Mouse (Mus musculus) left cerebral cortex, adult 2 months (tissue): ENCODE measurements around the gene Fastkd3. TPM values are rescaled to one million over a fixed set of nuclear protein-coding genes. Genes with fewer than 3 reads are reported as not detected.

Source experiments
- DNase-seq, 2 experiments: peaks; one replicate each; pipeline ENCODE4 v3.0.0; 2021 to 2022; ENCODE audit warnings: low spot score in 2 of 2, mixed read lengths in 1 of 2; ENCODE audit errors: extremely low spot score in 1 of 2
- H3K27ac ChIP-seq: fragments of 200-600 bp; 2 replicates; pipeline ENCODE4 v1.8.1; 2022
- H3K4me3 ChIP-seq: fragments of 200-600 bp; 2 replicates; pipeline ENCODE4 v1.8.1; 2022
- CTCF ChIP-seq: fragments of 200-600 bp; IDR thresholded peaks from 2 replicates; pipeline ENCODE4 v1.8.1; 2022; ENCODE audit warnings: antibody characterized with exemption, mild to moderate bottlenecking, moderate library complexity
- intact Hi-C: fragments of 180-260 bp; cut with DNase I; formaldehyde crosslinking; loops from one replicate; pipeline ENCODE4 v1.15.1; 2025
- total RNA-seq, 2 experiments: library from RNA; stranded (reverse); gene quantifications; 2 replicates each; pipeline ENCODE4 v1.2.3; 2021

The Fastkd3 gene
- total RNA-seq, 2 experiments from 2014 or later: 14.9 to 18.9 TPM

DNA sequence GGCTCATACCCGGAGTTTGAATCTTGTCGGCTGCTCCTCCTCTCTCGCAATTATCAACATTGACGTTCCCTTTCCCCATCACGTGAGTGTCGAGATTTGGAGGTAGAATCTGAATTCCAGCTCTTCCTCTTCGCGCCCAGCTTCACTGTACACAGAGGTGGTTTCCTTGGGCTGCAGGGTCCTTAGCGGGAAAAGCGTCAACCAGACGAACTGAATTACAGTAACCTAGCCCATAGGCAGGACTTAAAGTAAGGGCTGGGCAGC, 415 bp downstream of the Fastkd3 start:
- Histone ChIP-seq H3K27ac (peak overlapping the region; percentile 86), H3K4me3 (peak overlapping the region; percentile 77)
- intact Hi-C loops: no loop called here
- DNase-seq: no peak
- TF ChIP-seq CTCF: no peak

- no peak for TF ChIP-seq CTCF
- Histone ChIP-seq H3K4me3 (no peak overlapping the region), H3K27ac (no peak overlapping the region)
- intact Hi-C loops: no loop called here
- no peak for DNase-seq
These were observed 1.9 kb downstream of the Fastkd3 start for GRCm38 (mm10) chr13:68583961-68584360.

DNA sequence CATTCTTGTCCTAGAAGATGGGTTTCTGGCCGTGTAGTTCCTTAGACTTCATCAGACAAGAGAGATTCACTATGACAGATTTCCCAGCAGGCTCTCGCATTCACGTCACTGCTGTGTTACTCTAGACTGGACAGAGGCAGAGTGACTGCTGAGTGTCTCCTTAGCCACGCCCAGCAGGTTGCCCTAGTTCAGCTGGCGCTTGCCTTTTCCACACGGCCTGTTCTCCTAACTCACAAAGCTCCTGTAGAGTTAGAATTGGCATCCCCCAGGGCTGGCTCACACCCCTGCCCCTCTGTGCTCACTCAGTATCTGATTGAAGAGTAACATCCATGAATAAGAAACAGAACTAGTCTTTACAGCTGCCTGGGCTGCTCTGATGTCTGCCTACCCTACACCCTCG, 3.4 kb downstream of the Fastkd3 start:
- intact Hi-C loops: no loop called here
- Histone ChIP-seq H3K27ac (no peak overlapping the region), H3K4me3 (no peak overlapping the region)
- TF ChIP-seq CTCF: no peak
- DNase-seq: no peak

GRCm38 (mm10) chr13:68588352-68588751, 6.3 kb downstream of the Fastkd3 start:
- intact Hi-C loops: no loop called here

DNA sequence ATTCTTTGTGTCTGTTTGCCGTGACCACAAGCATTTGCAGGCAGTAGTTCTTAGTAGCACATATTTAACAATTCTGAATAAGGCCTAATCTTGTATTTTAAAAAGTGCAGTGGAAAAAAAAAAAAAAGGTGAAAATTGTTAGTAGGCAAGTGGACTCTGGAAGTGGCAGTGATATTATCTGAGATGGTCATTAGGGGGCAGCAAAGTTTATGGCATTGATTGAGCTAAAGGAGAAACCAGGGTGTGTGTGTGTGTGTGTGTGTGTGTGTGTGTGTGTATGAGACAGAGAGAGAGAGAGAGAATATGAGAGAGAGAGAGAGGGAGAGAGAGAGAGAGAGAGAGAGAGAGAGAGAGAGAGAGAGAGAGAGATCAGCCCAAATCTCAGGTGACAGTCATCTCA, 11.8 kb downstream of the Fastkd3 start:
- TF ChIP-seq CTCF: peak; percentile 34
- H3K4me3 ChIP-seq: no peak overlapping the region
- no peak overlapping the region for H3K27ac ChIP-seq
- no peak for DNase-seq
- intact Hi-C loops: loop anchor here (10.0 kb wide), 1 partner anchor 1011 kb away; no protein-coding TSS in a partner anchor

More at GRCm38 (mm10) chr13:68588352-68588751, 6.3 kb downstream of the Fastkd3 start:
- TF ChIP-seq CTCF: no peak
- no peak for DNase-seq
- Histone ChIP-seq H3K4me3 (no peak overlapping the region), H3K27ac (no peak overlapping the region)

- peak within 1 kb of the TSS; percentile 75 for H3K27ac ChIP-seq
- TF ChIP-seq CTCF: no peak
- peak within 1 kb of the TSS; percentile 56 for H3K4me3 ChIP-seq
- intact Hi-C loops: loop anchor here (10.0 kb wide), 1 partner anchor 1008 kb away; no protein-coding TSS in a partner anchor
- peak; percentile 48 to 57 for DNase-seq
These were observed 15.2 kb downstream of the Fastkd3 start, which contains the start of gene 1700001L19Rik for GRCm38 (mm10) chr13:68597199-68597598. 1700001L19Rik (plus strand) TSS chr13:68597421.

- H3K27ac ChIP-seq: peak overlapping the region; percentile 75
- TF ChIP-seq CTCF: no peak
- intact Hi-C loops: loop anchor here (10.0 kb wide), 1 partner anchor 1007 kb away; no protein-coding TSS in a partner anchor
These were observed 15.6 kb downstream of the Fastkd3 start for GRCm38 (mm10) chr13:68597667-68598066.

DNA sequence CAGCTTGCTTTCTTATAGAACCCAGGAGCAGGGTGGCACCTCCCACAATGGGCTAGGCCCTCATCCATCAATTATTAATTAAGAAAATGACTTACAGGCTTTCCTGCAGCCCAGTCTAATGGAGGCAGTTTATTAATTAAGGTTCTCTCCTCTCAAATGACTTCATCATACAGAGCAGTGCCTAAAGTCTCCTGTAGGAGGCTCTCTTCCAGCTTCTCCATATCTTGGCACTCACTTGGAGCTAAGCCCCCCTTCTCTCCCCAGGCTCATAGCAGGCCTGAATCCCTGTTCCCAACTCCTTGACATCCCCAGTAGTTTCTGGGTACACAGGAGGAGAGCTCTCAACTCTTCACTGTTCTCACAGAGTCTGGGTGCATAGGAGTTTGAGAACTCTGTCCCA, 16.9 kb downstream of the Fastkd3 start:
- DNase-seq: no peak
- peak; percentile 45 for TF ChIP-seq CTCF
- intact Hi-C loops: loop anchor here (10.0 kb wide), 1 partner anchor 1006 kb away; no protein-coding TSS in a partner anchor
- Histone ChIP-seq H3K27ac (no peak overlapping the region), H3K4me3 (no peak overlapping the region)

More at GRCm38 (mm10) chr13:68597667-68598066, 15.6 kb downstream of the Fastkd3 start:
- peak overlapping the region; percentile 56 for H3K4me3 ChIP-seq
- DNase-seq: peak in 1 of 2 experiments; percentile 23

DNA sequence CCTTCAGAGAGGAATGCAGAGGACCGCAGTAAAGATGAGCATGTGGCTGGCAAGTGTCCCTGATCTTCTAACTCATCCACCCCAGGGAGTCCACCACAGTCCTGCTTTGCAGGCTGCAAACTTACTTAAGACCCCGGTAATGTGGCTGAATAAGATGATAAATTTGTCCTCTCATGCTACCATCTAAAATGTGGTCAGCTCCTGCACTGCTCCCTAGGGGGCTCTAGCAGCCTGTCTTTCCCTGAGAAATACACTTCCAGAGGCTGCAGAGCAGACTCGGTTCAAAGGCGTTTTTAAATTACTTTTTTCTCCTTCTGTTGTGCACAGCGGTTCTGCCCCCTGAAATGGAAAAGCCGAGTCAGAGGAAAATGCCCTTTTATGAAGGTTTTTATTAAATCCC, 19.1 kb downstream of the Fastkd3 start:
- Histone ChIP-seq H3K4me3 (no peak overlapping the region), H3K27ac (peak overlapping the region; percentile 69; the same call in 1 of the 2 replicates)
- intact Hi-C loops: loop anchor here (2.0 to 10.0 kb wide), 3 partner anchors 402 to 881 kb away; no protein-coding TSS in a partner anchor
- peak in 1 of 2 experiments; percentile 51 for DNase-seq
- TF ChIP-seq CTCF: peak; percentile 79

DNA sequence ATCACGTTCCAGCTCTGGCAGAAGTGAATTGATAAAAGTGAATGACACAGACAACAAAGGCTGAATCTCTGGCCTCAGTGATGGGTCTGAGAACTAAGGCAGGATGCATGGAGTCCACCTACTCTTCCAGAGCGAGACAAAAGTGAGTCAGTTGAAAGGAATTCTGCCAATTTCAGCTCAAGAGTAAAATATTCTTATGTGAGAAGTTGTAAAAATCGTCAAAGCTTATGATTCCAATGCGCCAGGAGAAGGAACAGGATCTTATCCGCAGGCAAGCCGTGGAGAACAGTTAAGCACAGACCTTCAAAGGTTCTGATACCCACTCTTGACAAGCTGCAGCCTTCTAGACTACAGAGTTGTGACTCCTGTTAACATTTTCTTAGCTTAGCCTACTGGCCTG, 21.1 kb downstream of the Fastkd3 start:
- H3K27ac ChIP-seq: peak overlapping the region; percentile 63; the same call in 1 of the 2 replicates
- no peak overlapping the region for H3K4me3 ChIP-seq
- TF ChIP-seq CTCF: no peak
- DNase-seq: no peak
- intact Hi-C loops: loop anchor here (2.0 to 10.0 kb wide), 3 partner anchors 482 to 879 kb away; no protein-coding TSS in a partner anchor

- DNase-seq: peak in 1 of 2 experiments; percentile 42
- no peak for TF ChIP-seq CTCF
- Histone ChIP-seq H3K27ac (no peak overlapping the region), H3K4me3 (no peak overlapping the region)
- intact Hi-C loops: loop anchor here (10.0 kb wide), 1 partner anchor 479 kb away; no protein-coding TSS in a partner anchor
These were observed 23.7 kb downstream of the Fastkd3 start for GRCm38 (mm10) chr13:68605689-68606126.

DNA sequence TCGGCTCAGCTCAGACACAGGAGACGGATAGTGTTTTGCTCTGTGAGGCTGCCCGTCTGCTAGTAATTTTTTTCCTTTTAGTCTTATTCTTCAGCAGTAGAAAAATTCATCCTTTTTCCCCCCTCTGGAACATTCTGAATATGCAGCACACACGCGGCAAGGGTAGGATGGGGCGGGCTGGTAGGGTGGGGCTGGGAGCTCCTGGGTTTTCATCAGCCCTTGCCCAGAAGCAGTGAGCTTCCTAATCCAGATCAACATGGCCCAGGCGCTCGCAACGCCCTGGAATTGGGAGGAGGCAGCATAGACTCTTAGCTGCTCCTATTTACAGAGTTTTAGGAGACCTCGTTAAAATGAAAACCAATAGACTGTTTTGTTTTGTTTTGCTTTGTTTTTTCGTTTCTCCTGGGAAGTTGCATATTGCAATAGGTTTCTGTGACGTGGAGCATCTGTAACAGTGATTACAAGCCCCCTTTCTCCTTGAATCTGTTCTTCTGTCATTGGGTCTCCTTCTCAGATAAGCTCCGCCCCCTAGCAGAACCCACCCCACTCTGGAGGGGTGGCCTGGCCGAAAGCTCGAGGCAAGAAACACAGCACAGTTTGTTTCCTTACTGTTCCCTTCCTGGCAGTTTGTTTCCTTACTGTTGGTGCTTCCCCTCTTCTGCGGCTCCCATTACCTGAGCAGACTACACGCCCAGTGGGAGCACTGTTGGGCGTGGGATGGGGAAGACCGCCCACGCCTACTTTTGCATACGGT, 25.8 kb downstream of the Fastkd3 start:
- TF ChIP-seq CTCF: no peak
- Histone ChIP-seq H3K4me3 (no peak overlapping the region), H3K27ac (peak overlapping the region; percentile 64)
- no peak for DNase-seq
- intact Hi-C loops: loop anchor here (10.0 kb wide), 1 partner anchor 477 kb away; no protein-coding TSS in a partner anchor
